Mouse (Mus musculus): ENCODE results near the gene Peak1.

GRCm38 (mm10) chr9:56258261-56258790 lies 159.5 kb downstream of the Peak1 start:
- TF ChIP-seq GATA1 (IDR thresholded peaks at IDR 0.05; ENCODE audit: borderline replicate concordance, low read length) (no peak), FLI1 (IDR thresholded peaks at IDR 0.05; ENCODE audit: low read length) (no peak)
